Mouse (Mus musculus): ENCODE results near the gene Olfr713. TPM values are rescaled to one million over a fixed set of nuclear protein-coding genes. Genes with fewer than 3 reads are reported as not detected.

Gene Olfr713
- polyA plus RNA-seq (2014; fragmentation: Nextera tagmentation; extraction: Ambion mirVana): not detected in 2 replicates

GRCm38 (mm10) chr7:107030874-107031273, at the start of gene Olfr713:
Olfr713 (plus strand) TSS chr7:107031174.
- Histone ChIP-seq H3K9me3 (replicated peaks; ENCODE audit: control insufficient read depth, low read length) (no peaks in the 10 kb centered on the region), H3K9ac (ENCODE audit: low read length) (no peak within 1 kb of the TSS), H3K36me3 (ENCODE audit: control insufficient read depth, insufficient read depth, low read length) (no peaks in the 10 kb centered on the region), H3K4me3 (ENCODE audit: low read depth, low read length) (no peak within 1 kb of the TSS), H3K27me3 (replicated peaks; ENCODE audit: control insufficient read depth, insufficient read depth, low read length) (no peaks in the 10 kb centered on the region), H3K4me2 (ENCODE audit: low read length) (no peak within 1 kb of the TSS), H3K27ac (ENCODE audit: low read depth, low read length) (no peak within 1 kb of the TSS), H3K4me1 (ENCODE audit: control insufficient read depth, insufficient read depth, low read length) (no peaks in the 10 kb centered on the region)
- 100% methylated on average over 1 of the region's 1 CpGs for WGBS
- DNase-seq (ENCODE audit: low spot score) (no peak), ATAC-seq (no peak)

DNA sequence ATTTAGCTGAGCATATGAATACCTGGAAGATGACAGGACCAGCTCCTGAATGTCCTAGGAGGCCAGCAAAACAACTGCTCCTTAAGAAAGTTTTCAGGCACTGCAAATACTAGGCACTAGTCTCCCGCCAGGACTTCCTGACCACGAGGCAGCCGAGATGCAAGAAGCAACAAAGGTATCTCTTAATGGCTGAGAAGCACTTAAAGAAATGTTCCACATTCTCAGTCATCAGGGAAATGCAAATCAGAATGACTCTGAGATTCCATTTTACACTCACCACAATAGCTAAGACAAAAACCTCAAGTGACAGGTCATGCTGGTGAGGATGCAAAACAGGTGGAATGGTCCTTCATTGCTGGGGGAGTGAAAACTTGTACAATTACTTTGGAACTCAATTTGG, 45.7 kb upstream of the Olfr713 start:
- Histone ChIP-seq H3K27me3 (replicated peaks; ENCODE audit: control insufficient read depth, insufficient read depth, low read length) (no peaks in the 10 kb centered on the region), H3K27ac (ENCODE audit: low read depth, low read length) (no peak overlapping the region), H3K4me2 (ENCODE audit: low read length) (no peak overlapping the region), H3K4me1 (ENCODE audit: control insufficient read depth, insufficient read depth, low read length) (no peaks in the 10 kb centered on the region), H3K9ac (ENCODE audit: low read length) (no peak overlapping the region), H3K36me3 (ENCODE audit: control insufficient read depth, insufficient read depth, low read length) (no peaks in the 10 kb centered on the region), H3K9me3 (replicated peaks; ENCODE audit: control insufficient read depth, low read length) (no peaks in the 10 kb centered on the region), H3K4me3 (ENCODE audit: low read depth, low read length) (no peak overlapping the region)
- ATAC-seq: no peak
- WGBS: 82% methylated on average over 3 of the region's 3 CpGs
- no peak for DNase-seq (ENCODE audit: low spot score)

DNA sequence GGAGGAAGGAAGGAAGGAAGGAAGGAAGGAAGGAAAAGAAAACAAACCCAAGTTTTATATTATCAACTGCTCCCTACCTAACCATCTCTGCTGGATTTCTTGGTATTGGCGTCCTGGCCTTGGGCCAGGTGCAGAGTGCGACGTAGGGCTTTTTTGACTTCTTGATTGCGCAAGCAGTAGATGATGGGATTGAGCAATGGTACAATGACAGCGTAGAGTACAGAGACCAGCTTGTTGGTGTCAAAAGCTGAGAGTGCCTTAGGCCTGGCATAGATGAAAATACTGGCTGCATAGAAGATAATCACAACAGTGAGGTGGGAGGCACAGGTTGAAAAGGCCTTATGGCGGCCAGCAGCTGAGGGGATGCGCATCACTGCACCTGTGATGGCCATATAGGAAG, 30.2 kb upstream of the Olfr713 start:
- 92% methylated on average over 7 of the region's 7 CpGs for WGBS
- DNase-seq (ENCODE audit: low spot score): no peak
- Histone ChIP-seq H3K9me3 (replicated peaks; ENCODE audit: control insufficient read depth, low read length) (no peaks in the 10 kb centered on the region), H3K27ac (ENCODE audit: low read depth, low read length) (no peak overlapping the region), H3K4me3 (ENCODE audit: low read depth, low read length) (no peak overlapping the region), H3K27me3 (replicated peaks; ENCODE audit: control insufficient read depth, insufficient read depth, low read length) (no peaks in the 10 kb centered on the region), H3K4me2 (ENCODE audit: low read length) (no peak overlapping the region), H3K36me3 (ENCODE audit: control insufficient read depth, insufficient read depth, low read length) (no peaks in the 10 kb centered on the region), H3K4me1 (ENCODE audit: control insufficient read depth, insufficient read depth, low read length) (no peaks in the 10 kb centered on the region), H3K9ac (ENCODE audit: low read length) (no peak overlapping the region)
- no peak for ATAC-seq

GRCm38 (mm10) chr7:107004169-107004568, 26.8 kb upstream of the Olfr713 start:
- 68% methylated on average over 3 of the region's 3 CpGs for WGBS
- Histone ChIP-seq H3K9me3 (replicated peaks; ENCODE audit: control insufficient read depth, low read length) (no peaks in the 10 kb centered on the region), H3K36me3 (ENCODE audit: control insufficient read depth, insufficient read depth, low read length) (no peaks in the 10 kb centered on the region), H3K4me1 (ENCODE audit: control insufficient read depth, insufficient read depth, low read length) (no peaks in the 10 kb centered on the region), H3K4me2 (ENCODE audit: low read length) (no peak overlapping the region), H3K9ac (ENCODE audit: low read length) (no peak overlapping the region), H3K27me3 (replicated peaks; ENCODE audit: control insufficient read depth, insufficient read depth, low read length) (no peaks in the 10 kb centered on the region), H3K27ac (ENCODE audit: low read depth, low read length) (no peak overlapping the region), H3K4me3 (ENCODE audit: low read depth, low read length) (no peak overlapping the region)
- no peak for DNase-seq (ENCODE audit: low spot score)
- ATAC-seq: no peak

GRCm38 (mm10) chr7:107005972-107006371, 25.0 kb upstream of the Olfr713 start, which contains the start of gene Olfr2:
Olfr2 (minus strand) TSS chr7:107006072.
- H3K27me3 ChIP-seq (replicated peaks; ENCODE audit: control insufficient read depth, insufficient read depth, low read length): no peaks in the 10 kb centered on the region
- WGBS: 43% methylated on average over 1 of the region's 1 CpGs

DNA sequence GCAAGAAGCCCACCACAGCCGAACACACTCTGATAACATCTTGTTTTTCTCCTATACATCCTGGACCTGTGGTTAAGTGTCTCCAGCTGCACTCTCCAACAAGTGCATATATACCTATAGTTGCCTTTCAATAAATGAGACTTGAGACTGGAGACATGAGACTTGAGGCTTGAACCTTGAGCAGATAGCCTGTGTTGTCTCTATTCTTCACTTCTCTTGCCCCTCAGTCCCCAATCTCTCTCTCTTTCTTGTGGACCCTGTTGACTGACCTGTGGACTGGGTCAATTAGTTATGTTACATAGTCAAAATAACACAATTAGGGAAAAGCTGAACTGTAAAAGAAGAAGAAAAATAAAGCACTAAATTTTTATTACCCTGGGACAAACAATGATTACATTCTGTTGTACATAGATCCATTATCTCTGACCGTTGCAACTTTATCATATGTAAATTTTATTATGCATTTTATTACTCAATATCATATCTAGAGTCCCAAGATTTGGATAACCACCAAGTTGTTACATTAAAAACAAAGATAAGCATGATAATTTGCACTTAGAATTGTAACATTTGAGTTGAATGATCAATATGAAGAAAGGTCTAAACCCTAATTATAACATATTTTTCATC, 9.1 kb downstream of the Olfr713 start:
- no peak for DNase-seq (ENCODE audit: low spot score)
- Histone ChIP-seq H3K9ac (ENCODE audit: low read length) (no peak overlapping the region), H3K27me3 (replicated peaks; ENCODE audit: control insufficient read depth, insufficient read depth, low read length) (no peaks in the 10 kb centered on the region), H3K36me3 (ENCODE audit: control insufficient read depth, insufficient read depth, low read length) (no peaks in the 10 kb centered on the region), H3K4me1 (ENCODE audit: control insufficient read depth, insufficient read depth, low read length) (no peaks in the 10 kb centered on the region), H3K4me3 (ENCODE audit: low read depth, low read length) (no peak overlapping the region), H3K4me2 (ENCODE audit: low read length) (no peak overlapping the region), H3K9me3 (replicated peaks; ENCODE audit: control insufficient read depth, low read length) (no peaks in the 10 kb centered on the region), H3K27ac (ENCODE audit: low read depth, low read length) (no peak overlapping the region)
- no peak for ATAC-seq
- WGBS: 80% methylated on average over 2 of the region's 2 CpGs

More at GRCm38 (mm10) chr7:107005972-107006371, 25.0 kb upstream of the Olfr713 start, which contains the start of gene Olfr2:
- ATAC-seq (no peak), DNase-seq (ENCODE audit: low spot score) (no peak)
- Histone ChIP-seq H3K4me1 (ENCODE audit: control insufficient read depth, insufficient read depth, low read length) (no peaks in the 10 kb centered on the region), H3K4me2 (ENCODE audit: low read length) (no peak within 1 kb of the TSS), H3K4me3 (ENCODE audit: low read depth, low read length) (no peak within 1 kb of the TSS), H3K36me3 (ENCODE audit: control insufficient read depth, insufficient read depth, low read length) (no peaks in the 10 kb centered on the region), H3K27ac (ENCODE audit: low read depth, low read length) (no peak within 1 kb of the TSS), H3K9ac (ENCODE audit: low read length) (no peak within 1 kb of the TSS), H3K9me3 (replicated peaks; ENCODE audit: control insufficient read depth, low read length) (no peaks in the 10 kb centered on the region)

GRCm38 (mm10) chr7:107043136-107043535, 12.2 kb downstream of the Olfr713 start:
- Histone ChIP-seq H3K4me1 (ENCODE audit: control insufficient read depth, insufficient read depth, low read length) (no peaks in the 10 kb centered on the region), H3K4me3 (ENCODE audit: low read depth, low read length) (no peak overlapping the region), H3K9me3 (replicated peaks; ENCODE audit: control insufficient read depth, low read length) (no peaks in the 10 kb centered on the region), H3K27me3 (replicated peaks; ENCODE audit: control insufficient read depth, insufficient read depth, low read length) (no peaks in the 10 kb centered on the region), H3K36me3 (ENCODE audit: control insufficient read depth, insufficient read depth, low read length) (no peaks in the 10 kb centered on the region), H3K9ac (ENCODE audit: low read length) (no peak overlapping the region), H3K4me2 (ENCODE audit: low read length) (no peak overlapping the region), H3K27ac (ENCODE audit: low read depth, low read length) (no peak overlapping the region)
- no peak for DNase-seq (ENCODE audit: low spot score)
- ATAC-seq: no peak
- 85% methylated on average over 3 of the region's 3 CpGs for WGBS

DNA sequence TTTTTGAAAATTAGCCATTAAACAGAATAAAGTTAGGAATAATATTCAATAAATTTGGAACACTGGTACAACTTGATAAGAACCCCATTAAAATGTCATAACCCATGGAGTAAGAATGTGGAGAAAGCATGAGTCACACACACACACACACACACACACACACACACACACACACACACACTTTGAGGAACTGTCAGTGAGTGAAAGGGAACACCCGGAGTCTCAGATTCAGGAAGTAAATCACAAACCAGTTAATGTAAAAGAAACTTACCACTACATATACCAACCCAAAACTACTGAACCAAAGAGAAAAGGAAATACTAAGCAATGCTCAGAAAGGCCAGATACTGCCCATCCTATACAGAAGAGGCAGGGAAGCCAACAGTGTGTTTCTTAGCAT, 13.4 kb downstream of the Olfr713 start:
- ATAC-seq: no peak
- no peak overlapping the region for H3K4me2 ChIP-seq (ENCODE audit: low read length)
- H3K4me1 ChIP-seq (ENCODE audit: control insufficient read depth, insufficient read depth, low read length): no peaks in the 10 kb centered on the region
- no peak overlapping the region for H3K27ac ChIP-seq (ENCODE audit: low read depth, low read length)
- H3K9me3 ChIP-seq (replicated peaks; ENCODE audit: control insufficient read depth, low read length): no peaks in the 10 kb centered on the region
- no peaks in the 10 kb centered on the region for H3K36me3 ChIP-seq (ENCODE audit: control insufficient read depth, insufficient read depth, low read length)
- WGBS: 78% methylated on average over 1 of the region's 1 CpGs
- no peak for DNase-seq (ENCODE audit: low spot score)
- no peak overlapping the region for H3K4me3 ChIP-seq (ENCODE audit: low read depth, low read length)
- no peak overlapping the region for H3K9ac ChIP-seq (ENCODE audit: low read length)
- no peaks in the 10 kb centered on the region for H3K27me3 ChIP-seq (replicated peaks; ENCODE audit: control insufficient read depth, insufficient read depth, low read length)

DNA sequence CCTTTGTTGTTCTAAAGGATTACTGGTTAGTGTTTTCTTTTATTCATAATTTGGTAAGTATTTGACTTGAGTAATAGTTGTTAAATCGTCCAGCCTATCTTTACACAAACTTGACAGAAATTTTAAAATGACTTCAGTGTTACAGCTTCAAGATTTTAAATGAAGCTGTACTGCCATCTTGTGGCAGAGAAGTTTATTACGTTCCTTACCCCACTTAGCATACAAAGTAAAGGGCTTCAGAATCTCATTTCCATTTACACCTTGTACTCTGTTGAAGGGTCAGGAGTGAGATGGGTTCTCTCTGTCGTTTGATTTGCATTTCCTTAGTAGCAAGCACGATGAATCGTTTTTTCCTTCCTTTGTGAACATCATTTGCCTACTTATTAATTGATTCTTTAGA, 14.9 kb downstream of the Olfr713 start:
- H3K4me1 ChIP-seq (ENCODE audit: control insufficient read depth, insufficient read depth, low read length): no peaks in the 10 kb centered on the region

More for the DNA sequence above, 14.9 kb downstream of the Olfr713 start:
- 6% methylated on average over 5 of the region's 5 CpGs for WGBS
- no peak overlapping the region for H3K27ac ChIP-seq (ENCODE audit: low read depth, low read length)
- no peaks in the 10 kb centered on the region for H3K9me3 ChIP-seq (replicated peaks; ENCODE audit: control insufficient read depth, low read length)
- no peaks in the 10 kb centered on the region for H3K36me3 ChIP-seq (ENCODE audit: control insufficient read depth, insufficient read depth, low read length)
- ATAC-seq (peak; percentile 61; the same call in 1 of the 2 replicates), DNase-seq (ENCODE audit: low spot score) (peak; percentile 74)
- no peak overlapping the region for H3K4me3 ChIP-seq (ENCODE audit: low read depth, low read length)
- H3K27me3 ChIP-seq (replicated peaks; ENCODE audit: control insufficient read depth, insufficient read depth, low read length): no peaks in the 10 kb centered on the region
- no peak overlapping the region for H3K9ac ChIP-seq (ENCODE audit: low read length)
- no peak overlapping the region for H3K4me2 ChIP-seq (ENCODE audit: low read length)

All from forebrain, embryonic 14.5 days (tissue).